ENCODE assay signal across 17 mouse cellular contexts in the genomic region with DNA sequence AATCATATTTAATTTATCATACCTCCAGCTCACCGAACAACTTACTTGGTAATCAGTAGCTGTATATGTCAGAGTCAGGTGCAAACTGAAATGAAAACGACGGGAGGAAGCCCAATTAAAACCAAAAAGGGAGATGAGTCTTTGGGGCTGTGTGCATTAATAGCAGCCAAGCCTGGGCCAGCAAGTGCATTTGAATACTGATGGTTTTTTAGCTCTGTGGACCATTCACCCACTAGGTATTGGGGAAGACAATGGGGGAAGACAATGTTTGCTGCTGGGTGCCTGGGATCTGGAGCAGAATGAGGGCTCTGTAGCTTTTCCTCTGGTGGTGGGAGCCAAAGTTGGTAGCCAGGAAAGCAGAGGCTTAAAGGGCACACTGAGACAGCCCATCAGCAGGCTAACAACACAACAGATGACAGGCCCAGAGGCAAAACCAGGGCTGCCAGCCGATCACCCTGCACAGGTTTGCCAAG.
DNase-seq lines count a peak whose midpoint lies in the region; ATAC-seq lines count a peak whose summit lies in the region.
"Had no signal": no experiment of that assay in that cellular context is flagged by ENCODE, and none has a peak within 500 bp of the region (broad histone marks: within the 10 kb centered on the region; RNA-seq: fewer than 3 reads in every experiment).

No protein-coding gene starts in this region.

- no peak overlapping the region for H3K4me3 ChIP-seq in hindbrain, embryonic 14.5 days (replicated peaks; ENCODE audit: low read length)
- no peak overlapping the region for H3K4me3 ChIP-seq in midbrain, embryonic 15.5 days
- H3K4me3 ChIP-seq: embryonic facial prominence, embryonic 12.5 days; lung, embryonic 15.5 days had no signal

- H3K4me1 ChIP-seq in hindbrain, embryonic 14.5 days (replicated peaks; ENCODE audit: control insufficient read depth, insufficient read depth, low read length): peaks cover 22% of the 10 kb centered on the region
- H3K4me1 ChIP-seq in midbrain, embryonic 15.5 days: peaks cover 22% of the 10 kb centered on the region
- H3K4me1 ChIP-seq: embryonic facial prominence, embryonic 12.5 days; lung, embryonic 15.5 days had no signal

- ATAC-seq in hindbrain, embryonic 14.5 days (ENCODE audit: low FRiP score): peak; percentile 77
- ATAC-seq in midbrain, embryonic 15.5 days (replicated peaks): peak; percentile 71
- ATAC-seq in CD4-positive, CD25-positive, alpha-beta regulatory T cell, adult 4 months: no peak

- peak; percentile 63 for DNase-seq in left cerebral cortex, postnatal 4 days
- no peak for DNase-seq in left cerebral cortex, adult 11 months (ENCODE audit: low spot score)
- DNase-seq in hindbrain, embryonic 14.5 days (ENCODE audit: low spot score): peak; percentile 31
- no peak for DNase-seq in yolk sac, embryonic 10.5 days (ENCODE audit: low spot score)
- no peak for DNase-seq in thymus, adult 18-20 months
- no peak for DNase-seq in urinary bladder, postnatal 14 days (ENCODE audit: low spot score)
- DNase-seq: adrenal gland, postnatal 14 days; cerebellum, postnatal 36 days; gastrocnemius, postnatal 14 days; kidney, adult 9 months; liver; right cerebral cortex, postnatal 14 days had no signal

- no peaks in the 10 kb centered on the region for H3K36me3 ChIP-seq in hindbrain, embryonic 14.5 days (replicated peaks; ENCODE audit: control insufficient read depth, insufficient read depth)
- no peaks in the 10 kb centered on the region for H3K36me3 ChIP-seq in midbrain, embryonic 15.5 days (replicated peaks)
- H3K36me3 ChIP-seq: embryonic facial prominence, embryonic 12.5 days; lung, embryonic 15.5 days had no signal

- WGBS in hindbrain, embryonic 14.5 days: 26% methylated on average over 4 of the region's 4 CpGs
- 33% methylated on average over 4 of the region's 4 CpGs for WGBS in midbrain, embryonic 15.5 days

- no peak overlapping the region for H3K4me2 ChIP-seq in hindbrain, embryonic 14.5 days (replicated peaks)
- no peak overlapping the region for H3K4me2 ChIP-seq in midbrain, embryonic 15.5 days
- H3K4me2 ChIP-seq: embryonic facial prominence, embryonic 12.5 days; heart, embryonic 11.5 days; lung, embryonic 15.5 days had no signal

- intact Hi-C loops in left cerebral cortex, postnatal 4 days (cut with DNase I): no loop called here

- H3K27me3 ChIP-seq in hindbrain, embryonic 14.5 days (ENCODE audit: control insufficient read depth, insufficient read depth, low read length): no peaks in the 10 kb centered on the region
- H3K27me3 ChIP-seq in midbrain, embryonic 15.5 days (replicated peaks): no peaks in the 10 kb centered on the region
- H3K27me3 ChIP-seq: embryonic facial prominence, embryonic 12.5 days; lung, embryonic 15.5 days had no signal

- no peak overlapping the region for H3K9ac ChIP-seq in hindbrain, embryonic 14.5 days
- no peak overlapping the region for H3K9ac ChIP-seq in midbrain, embryonic 15.5 days
- H3K9ac ChIP-seq: embryonic facial prominence, embryonic 12.5 days; lung, embryonic 15.5 days had no signal

- peak overlapping the region; percentile 82 for H3K27ac ChIP-seq in hindbrain, embryonic 14.5 days
- peak overlapping the region; percentile 70 for H3K27ac ChIP-seq in midbrain, embryonic 15.5 days
- H3K27ac ChIP-seq: embryonic facial prominence, embryonic 12.5 days; lung, embryonic 15.5 days had no signal

- H3K9me3 ChIP-seq in hindbrain, embryonic 14.5 days (ENCODE audit: control insufficient read depth, low read length): no peaks in the 10 kb centered on the region
- no peaks in the 10 kb centered on the region for H3K9me3 ChIP-seq in midbrain, embryonic 15.5 days
- H3K9me3 ChIP-seq: embryonic facial prominence, embryonic 12.5 days; lung, embryonic 15.5 days had no signal

Comparison
In these comparisons a context has a peak if more than half of its experiments do, and no peak if none do; other contexts are left out.
1. DNase-seq: peak in left cerebral cortex, postnatal 4 days (single experiment) and hindbrain, embryonic 14.5 days (single experiment); none in left cerebral cortex, adult 11 months (single experiment), yolk sac, embryonic 10.5 days (single experiment), thymus, adult 18-20 months (0 of 2) and urinary bladder, postnatal 14 days (single experiment).